Mouse (Mus musculus) brain, embryonic 14.5 days (tissue): ENCODE data around the gene Srd5a1.

Experiments used
- CTCF ChIP-seq: fragments of 200-500 bp; IDR thresholded peaks from 2 replicates; pipeline ENCODE4 v1.5.1; 2012; ENCODE audit warnings: inconsistent platforms, mild to moderate bottlenecking, moderate library complexity, borderline replicate concordance; ENCODE audit not compliant: insufficient read depth, insufficient read length; ENCODE audit errors: extremely low read depth
- POLR2A ChIP-seq: fragments of 200-500 bp; IDR thresholded peaks from 2 replicates; pipeline ENCODE4 v1.6.1; 2012; ENCODE audit warnings: mild to moderate bottlenecking, inconsistent platforms, borderline replicate concordance; ENCODE audit not compliant: poor library complexity, insufficient read depth, insufficient read length, severe bottlenecking; ENCODE audit errors: extremely low read depth

GRCm38 (mm10) chr13:69596515-69596914 lies 14.7 kb downstream of the Srd5a1 start:
- TF ChIP-seq CTCF: no peak
- no peak for TF ChIP-seq POLR2A
